Mouse (Mus musculus): ENCODE results near the gene Cldn34b2.

DNA sequence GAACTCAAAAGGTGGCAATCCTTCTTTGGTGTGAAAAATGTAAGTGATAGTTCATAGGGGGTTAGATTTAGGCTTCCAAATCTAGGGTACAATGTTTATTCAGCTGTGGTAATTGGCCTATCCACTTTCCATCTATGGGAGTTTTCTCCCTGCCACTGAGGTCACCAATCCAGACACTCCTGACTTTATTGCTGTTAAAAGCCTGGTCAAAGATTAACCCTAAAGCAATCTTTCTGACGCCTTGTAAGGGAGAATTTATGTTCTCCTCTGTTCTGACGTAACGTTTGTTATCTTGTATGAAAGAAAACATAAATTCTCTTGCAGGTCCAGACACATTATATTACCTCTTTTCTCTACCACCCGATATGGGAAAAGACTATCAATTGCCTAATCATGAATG, 47.4 kb upstream of the Cldn34b2 start:
- TF ChIP-seq CTCF (IDR thresholded peaks at IDR 0.05; ENCODE audit: low read depth) (no peak), EP300 (IDR thresholded peaks at IDR 0.05; ENCODE audit: low read depth) (no peak)
